Mouse (Mus musculus) stomach, embryonic 15.5 days (tissue): ENCODE measurements around the gene Xcl1. TPM values are rescaled to one million over a fixed set of nuclear protein-coding genes. Genes with fewer than 3 reads are reported as not detected.

ENCODE experiments used
- ATAC-seq: fragments of 200-750 bp; cut with Nextera tagmentation; 2 replicates; pipeline ENCODE4 v1.8.0; 2017; ENCODE audit warnings: low read depth, moderate number of reproducible peaks, moderate TSS enrichment; ENCODE audit not compliant: insufficient read depth, low FRiP score
- H3K27ac ChIP-seq: fragments of 300-500 bp; sonication (generic); 2 replicates; pipeline ENCODE4 v1.5.1; 2015; ENCODE audit warnings: mild to moderate bottlenecking, inconsistent platforms
- H3K27me3 ChIP-seq: fragments of 300-500 bp; sonication (generic); replicated peaks from 2 replicates; pipeline ENCODE4 v1.6.1; 2015; ENCODE audit warnings: inconsistent platforms
- H3K36me3 ChIP-seq: fragments of 300-500 bp; sonication (generic); 2 replicates; pipeline ENCODE4 v1.6.1; 2015; ENCODE audit warnings: inconsistent platforms
- H3K4me1 ChIP-seq: fragments of 300-500 bp; sonication (generic); 2 replicates; pipeline ENCODE4 v1.6.1; 2015; ENCODE audit warnings: inconsistent platforms
- H3K4me2 ChIP-seq: fragments of 300-500 bp; sonication (generic); 2 replicates; pipeline ENCODE4 v1.6.1; 2015; ENCODE audit warnings: mild to moderate bottlenecking, inconsistent platforms
- H3K4me3 ChIP-seq: fragments of 300-500 bp; sonication (generic); replicated peaks from 2 replicates; pipeline ENCODE4 v1.5.1; 2015; ENCODE audit warnings: inconsistent platforms
- H3K9ac ChIP-seq: fragments of 300-500 bp; sonication (generic); 2 replicates; pipeline ENCODE4 v1.6.1; 2015; ENCODE audit warnings: inconsistent platforms
- H3K9me3 ChIP-seq: fragments of 300-500 bp; sonication (generic); 2 replicates; pipeline ENCODE4 v1.6.1; 2016; ENCODE audit warnings: inconsistent platforms
- WGBS: fragments of 180-500 bp; shearing (Covaris S2); methylation state at CpG from one replicate; pipeline ENCODE4 v1.1.7; 2015; 5-methylcytosine and 5-hydroxymethylcytosine counted together
- polyA plus RNA-seq: library from polyadenylated mRNA; unstranded; fragments of >200 nt; fragmentation: Nextera tagmentation; extraction: Ambion mirVana; gene quantifications from 2 replicates; pipeline ENCODE4 v1.2.1, GENCODE M21; 2015

Gene Xcl1
- polyA plus RNA-seq, 1 experiment from 2014 or later = not detected

- no peak for ATAC-seq
- Histone ChIP-seq H3K9ac (no peak overlapping the region), H3K27me3 (no peaks in the 10 kb centered on the region), H3K27ac (no peak overlapping the region), H3K4me2 (no peak overlapping the region), H3K36me3 (no peaks in the 10 kb centered on the region), H3K4me1 (peaks cover 3% of the 10 kb centered on the region; the same call in 1 of the 2 replicates), H3K4me3 (no peak overlapping the region), H3K9me3 (no peaks in the 10 kb centered on the region)
- 90% methylated on average over 3 of the region's 3 CpGs for WGBS
Measured at GRCm38 (mm10) chr1:164957974-164958373, 22.6 kb upstream of the Xcl1 start.

DNA sequence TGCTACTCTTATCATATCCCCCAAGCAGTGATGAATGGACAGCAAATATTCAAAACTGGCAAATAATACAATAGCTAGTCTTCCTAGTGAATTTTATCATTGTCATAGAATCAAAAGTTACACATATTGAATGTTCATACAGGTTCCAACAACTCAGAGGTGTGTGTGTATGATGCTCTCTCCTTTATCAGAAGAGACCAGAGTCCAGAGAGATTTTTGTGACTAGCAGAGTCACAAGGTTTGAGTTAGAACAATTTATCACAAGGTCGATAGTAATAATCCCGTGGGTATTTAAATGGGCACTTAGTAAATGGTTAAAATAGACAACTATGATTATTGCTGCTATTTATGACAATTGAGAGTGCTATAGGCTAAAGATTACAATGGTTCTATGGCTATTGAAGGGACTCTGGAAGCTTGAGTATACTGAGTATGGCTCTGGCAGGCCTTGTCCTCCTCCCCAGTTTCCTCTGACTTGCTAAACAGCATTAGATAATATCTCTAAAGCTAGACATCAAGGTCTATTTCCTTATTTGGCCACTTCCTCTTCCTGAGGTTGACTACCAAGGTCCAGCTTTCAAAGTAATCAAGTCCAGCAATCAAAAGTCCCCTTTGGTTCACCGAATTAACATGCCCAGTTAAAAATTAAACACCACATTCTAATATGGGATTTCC, 21.5 kb upstream of the Xcl1 start:
- H3K27me3 ChIP-seq = no peaks in the 10 kb centered on the region
- no peak overlapping the region for H3K9ac ChIP-seq
- H3K4me3 ChIP-seq = no peak overlapping the region
- no peak overlapping the region for H3K4me2 ChIP-seq
- H3K4me1 ChIP-seq = no peaks in the 10 kb centered on the region
- H3K27ac ChIP-seq = no peak overlapping the region
- H3K9me3 ChIP-seq = no peaks in the 10 kb centered on the region
- no peaks in the 10 kb centered on the region for H3K36me3 ChIP-seq
- 69% methylated on average over 3 of the region's 3 CpGs for WGBS
- ATAC-seq = no peak

- Histone ChIP-seq H3K9ac (no peak overlapping the region), H3K4me3 (no peak overlapping the region), H3K36me3 (no peaks in the 10 kb centered on the region), H3K4me2 (no peak overlapping the region), H3K9me3 (no peaks in the 10 kb centered on the region), H3K27ac (no peak overlapping the region), H3K4me1 (no peaks in the 10 kb centered on the region), H3K27me3 (no peaks in the 10 kb centered on the region)
- ATAC-seq = no peak
- 68% methylated on average over 7 of the region's 7 CpGs for WGBS
Measured at GRCm38 (mm10) chr1:164955452-164956196, 20.3 kb upstream of the Xcl1 start.

GRCm38 (mm10) chr1:164953574-164953973, 18.2 kb upstream of the Xcl1 start:
- no peaks in the 10 kb centered on the region for H3K36me3 ChIP-seq
- no peaks in the 10 kb centered on the region for H3K9me3 ChIP-seq
- no peaks in the 10 kb centered on the region for H3K4me1 ChIP-seq
- no peak overlapping the region for H3K4me2 ChIP-seq
- H3K27me3 ChIP-seq = no peaks in the 10 kb centered on the region
- WGBS = 77% methylated on average over 6 of the region's 6 CpGs
- ATAC-seq = no peak
- H3K27ac ChIP-seq = no peak overlapping the region
- H3K9ac ChIP-seq = no peak overlapping the region
- H3K4me3 ChIP-seq = no peak overlapping the region

DNA sequence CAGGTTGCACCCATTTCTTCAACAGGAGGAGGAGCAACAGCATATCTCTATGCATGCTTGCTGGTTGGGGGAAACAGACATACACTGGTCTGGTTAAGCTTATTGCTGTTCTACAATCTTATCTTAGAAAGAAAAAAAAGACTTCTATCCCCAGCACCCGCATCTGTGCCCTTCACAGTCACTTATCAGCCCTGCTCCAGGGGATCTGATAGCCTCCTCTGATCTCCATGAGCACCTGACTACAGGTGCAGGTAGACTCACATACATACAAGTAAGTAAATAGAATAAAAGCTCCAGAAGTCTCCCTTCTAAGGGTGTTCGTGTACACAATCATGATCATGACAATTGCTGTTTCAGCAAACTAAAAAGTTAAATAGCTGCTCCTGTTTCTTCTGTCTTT, 733 bp upstream of the Xcl1 start:
- H3K9me3 ChIP-seq = no peaks in the 10 kb centered on the region
- no peaks in the 10 kb centered on the region for H3K36me3 ChIP-seq
- no peak overlapping the region for H3K27ac ChIP-seq
- H3K4me3 ChIP-seq = no peak overlapping the region
- no peak overlapping the region for H3K4me2 ChIP-seq
- no peak overlapping the region for H3K9ac ChIP-seq
- no peak for ATAC-seq
- H3K27me3 ChIP-seq = no peaks in the 10 kb centered on the region
- H3K4me1 ChIP-seq = no peaks in the 10 kb centered on the region
- 46% methylated on average over 2 of the region's 2 CpGs for WGBS

- H3K36me3 ChIP-seq = no peaks in the 10 kb centered on the region
- no peak for ATAC-seq
- H3K4me1 ChIP-seq = no peaks in the 10 kb centered on the region
- 84% methylated on average over 10 of the region's 10 CpGs for WGBS
- no peak overlapping the region for H3K4me2 ChIP-seq
- H3K27ac ChIP-seq = no peak overlapping the region
- no peaks in the 10 kb centered on the region for H3K27me3 ChIP-seq
- no peak overlapping the region for H3K9ac ChIP-seq
- H3K4me3 ChIP-seq = no peak overlapping the region
- no peaks in the 10 kb centered on the region for H3K9me3 ChIP-seq
Measured at GRCm38 (mm10) chr1:164933441-164934188, 1.7 kb downstream of the Xcl1 start.

DNA sequence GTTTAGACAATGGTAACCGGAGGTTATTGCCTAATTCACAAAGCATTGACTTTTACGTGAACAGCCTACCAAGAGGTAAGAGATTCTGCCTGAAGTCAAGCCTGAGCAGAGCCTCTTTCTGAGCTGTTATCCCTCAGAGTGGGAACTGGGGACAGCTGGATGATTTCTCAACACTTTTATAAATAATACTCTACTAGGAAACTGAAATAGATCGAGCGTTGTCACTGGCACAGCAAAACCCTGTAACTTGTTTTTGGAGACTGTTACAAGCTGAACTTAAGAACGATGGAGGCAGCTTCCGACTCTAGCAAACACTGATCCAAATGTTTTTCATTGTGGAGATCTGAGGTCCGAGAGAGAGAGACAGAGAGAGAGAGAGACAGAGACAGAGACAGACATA, 4.2 kb downstream of the Xcl1 start:
- no peak overlapping the region for H3K4me2 ChIP-seq
- no peak for ATAC-seq
- no peak overlapping the region for H3K4me3 ChIP-seq
- H3K27me3 ChIP-seq = no peaks in the 10 kb centered on the region
- 62% methylated on average over 7 of the region's 7 CpGs for WGBS
- no peak overlapping the region for H3K27ac ChIP-seq
- H3K36me3 ChIP-seq = no peaks in the 10 kb centered on the region
- H3K4me1 ChIP-seq = no peaks in the 10 kb centered on the region
- no peaks in the 10 kb centered on the region for H3K9me3 ChIP-seq
- H3K9ac ChIP-seq = no peak overlapping the region

DNA sequence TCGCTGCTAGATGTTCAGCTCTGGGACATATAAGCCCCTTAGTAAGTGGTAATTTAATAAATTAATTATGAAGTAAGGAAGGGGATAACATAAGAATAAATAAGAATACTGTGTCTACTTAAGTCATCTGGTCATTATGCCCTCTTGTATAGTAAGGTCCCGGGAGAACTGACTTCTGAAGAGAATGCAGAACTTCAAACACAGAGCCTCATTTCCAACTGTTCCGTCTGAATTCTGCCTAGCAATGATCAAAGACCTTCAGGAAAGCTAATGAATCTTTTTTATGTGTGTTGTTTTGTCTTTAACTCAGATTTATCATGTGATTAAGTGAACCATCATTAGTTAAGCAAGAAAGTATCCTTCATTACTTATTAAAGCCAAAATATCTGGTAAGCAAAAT, 5.3 kb downstream of the Xcl1 start:
- no peak overlapping the region for H3K9ac ChIP-seq
- H3K36me3 ChIP-seq = no peaks in the 10 kb centered on the region
- no peaks in the 10 kb centered on the region for H3K4me1 ChIP-seq
- no peak for ATAC-seq
- H3K4me3 ChIP-seq = no peak overlapping the region
- no peak overlapping the region for H3K27ac ChIP-seq
- 68% methylated on average over 3 of the region's 3 CpGs for WGBS
- H3K4me2 ChIP-seq = no peak overlapping the region
- no peaks in the 10 kb centered on the region for H3K9me3 ChIP-seq
- no peaks in the 10 kb centered on the region for H3K27me3 ChIP-seq

- no peak for ATAC-seq
- Histone ChIP-seq H3K4me2 (no peak overlapping the region), H3K36me3 (no peaks in the 10 kb centered on the region), H3K27me3 (no peaks in the 10 kb centered on the region), H3K9me3 (no peaks in the 10 kb centered on the region), H3K4me3 (no peak overlapping the region), H3K27ac (no peak overlapping the region), H3K4me1 (no peaks in the 10 kb centered on the region), H3K9ac (no peak overlapping the region)
- 68% methylated on average over 3 of the region's 3 CpGs for WGBS
Measured at GRCm38 (mm10) chr1:164926534-164927160, 8.7 kb downstream of the Xcl1 start.

DNA sequence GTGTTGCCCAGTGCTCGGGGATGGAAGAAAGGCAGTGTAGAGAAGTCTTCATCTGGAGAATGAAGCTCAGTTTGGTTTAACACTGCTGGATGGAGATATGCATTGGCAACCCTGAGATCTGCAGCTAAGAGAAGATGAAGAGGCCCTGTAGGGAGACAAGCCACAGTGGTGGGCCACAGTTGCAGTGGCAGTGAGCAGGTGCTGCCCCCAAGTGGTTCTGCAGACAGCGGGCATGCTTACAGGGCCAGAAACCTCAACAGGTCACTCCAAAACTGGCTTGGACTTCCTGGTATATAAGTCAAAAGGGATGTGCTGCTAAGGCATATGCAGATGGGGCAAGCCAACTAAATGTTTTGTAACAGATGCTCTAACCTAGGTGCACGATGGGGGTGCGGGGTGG, 30.3 kb downstream of the Xcl1 start:
- Histone ChIP-seq H3K36me3 (no peaks in the 10 kb centered on the region), H3K9ac (no peak overlapping the region), H3K27me3 (no peaks in the 10 kb centered on the region), H3K9me3 (no peaks in the 10 kb centered on the region), H3K27ac (no peak overlapping the region), H3K4me2 (no peak overlapping the region), H3K4me3 (no peak overlapping the region), H3K4me1 (no peaks in the 10 kb centered on the region)
- 60% methylated on average over 4 of the region's 4 CpGs for WGBS
- ATAC-seq = no peak

DNA sequence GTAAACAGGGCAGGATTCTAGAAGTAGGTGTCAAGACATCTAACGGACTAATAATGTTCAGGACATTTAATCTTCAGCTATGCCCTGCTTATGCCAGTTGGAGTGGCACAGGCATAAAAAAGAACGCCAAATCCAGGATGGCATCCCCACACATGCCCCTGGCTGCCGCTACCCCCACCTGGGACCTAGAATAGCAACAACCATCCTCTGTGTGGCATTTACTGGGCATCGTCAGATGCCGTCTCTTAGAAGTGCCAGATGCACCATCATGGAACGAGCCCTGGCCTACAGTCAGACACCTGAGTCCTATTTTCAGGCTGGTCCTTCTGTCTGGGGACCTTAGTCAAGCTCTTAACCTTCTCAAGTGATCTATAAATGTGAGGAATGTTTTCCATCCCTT, 34.6 kb downstream of the Xcl1 start:
- no peak overlapping the region for H3K27ac ChIP-seq
- no peak overlapping the region for H3K9ac ChIP-seq
- no peaks in the 10 kb centered on the region for H3K27me3 ChIP-seq
- H3K36me3 ChIP-seq = no peaks in the 10 kb centered on the region
- no peak overlapping the region for H3K4me2 ChIP-seq
- no peaks in the 10 kb centered on the region for H3K9me3 ChIP-seq
- H3K4me3 ChIP-seq = no peak overlapping the region
- peaks cover 10% of the 10 kb centered on the region; the same call in 1 of the 2 replicates for H3K4me1 ChIP-seq
- 90% methylated on average over 6 of the region's 6 CpGs for WGBS
- no peak for ATAC-seq

DNA sequence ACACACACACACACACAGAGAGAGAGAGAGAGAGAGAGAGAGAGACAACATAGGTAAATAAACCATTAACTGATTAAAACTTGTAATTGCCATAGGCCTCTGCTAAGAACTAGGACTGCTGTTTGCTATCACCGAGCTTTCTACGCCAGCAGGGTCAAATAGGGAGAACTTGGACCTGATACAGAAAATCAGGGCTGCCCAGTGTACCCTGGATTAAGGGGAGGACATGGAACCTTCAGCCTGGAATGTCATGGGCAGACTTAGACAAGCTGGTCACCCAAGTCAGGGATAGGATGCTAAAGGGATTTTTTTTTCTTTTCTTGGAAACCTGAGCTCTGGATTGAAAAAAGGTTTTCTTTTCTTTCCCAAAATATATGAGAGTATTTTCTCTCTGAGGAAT, 35.1 kb downstream of the Xcl1 start:
- WGBS = 60% methylated on average over 2 of the region's 2 CpGs

More for the DNA sequence above, 35.1 kb downstream of the Xcl1 start:
- Histone ChIP-seq H3K9ac (no peak overlapping the region), H3K4me1 (peaks cover 10% of the 10 kb centered on the region; the same call in 1 of the 2 replicates), H3K27ac (no peak overlapping the region), H3K4me3 (no peak overlapping the region), H3K4me2 (no peak overlapping the region), H3K36me3 (no peaks in the 10 kb centered on the region), H3K27me3 (no peaks in the 10 kb centered on the region), H3K9me3 (no peaks in the 10 kb centered on the region)
- ATAC-seq = no peak
